Mouse (Mus musculus): Measurements from ENCODE around the gene Fam193b. TPM values are rescaled to one million over a fixed set of nuclear protein-coding genes. Genes with fewer than 3 reads are reported as not detected.
"Not testable (repeated sequence)": the region's sequence is repeated elsewhere in the genome, so short reads cannot be mapped to it uniquely, and the experiment has no call there.

Gene Fam193b
- polyA plus RNA-seq, 1 experiment from 2014 or later: 15.9 TPM

- H3K4me2 ChIP-seq: no peak overlapping the region
- H3K4me1 ChIP-seq: peaks cover 46% of the 10 kb centered on the region
- WGBS (ENCODE audit: insufficient replicate concordance): 93% methylated on average over 12 of the region's 12 CpGs
- no peak overlapping the region for H3K4me3 ChIP-seq
- no peak overlapping the region for H3K9ac ChIP-seq
- H3K27me3 ChIP-seq (replicated peaks): no peaks in the 10 kb centered on the region
- H3K9me3 ChIP-seq (replicated peaks): no peaks in the 10 kb centered on the region
- no peak overlapping the region for H3K27ac ChIP-seq
- ATAC-seq: no peak
- H3K36me3 ChIP-seq: peaks cover 47% of the 10 kb centered on the region
These were observed 25.9 kb upstream of the Fam193b start for GRCm38 (mm10) chr13:55596802-55597201.

GRCm38 (mm10) chr13:55595375-55595774 lies 24.5 kb upstream of the Fam193b start:
- Histone ChIP-seq H3K27me3 (replicated peaks) (no peaks in the 10 kb centered on the region), H3K4me1 (peaks cover 39% of the 10 kb centered on the region), H3K36me3 (peaks cover 47% of the 10 kb centered on the region), H3K9me3 (replicated peaks) (no peaks in the 10 kb centered on the region), H3K4me2 (no peak overlapping the region), H3K9ac (no peak overlapping the region), H3K27ac (no peak overlapping the region), H3K4me3 (no peak overlapping the region)
- WGBS (ENCODE audit: insufficient replicate concordance): 90% methylated on average over 12 of the region's 12 CpGs
- no peak for ATAC-seq

- Histone ChIP-seq H3K27ac (peak overlapping the region; percentile 70), H3K4me3 (peak overlapping the region; percentile 95), H3K27me3 (replicated peaks) (peaks cover 6% of the 10 kb centered on the region; the same call in 1 of the 2 replicates), H3K4me1 (peaks cover 24% of the 10 kb centered on the region), H3K4me2 (peak overlapping the region; percentile 79), H3K9me3 (replicated peaks) (no peaks in the 10 kb centered on the region), H3K9ac (peak overlapping the region; percentile 94), H3K36me3 (peaks cover 45% of the 10 kb centered on the region)
- peak; percentile 48 for ATAC-seq
- under 1% methylated on average over 31 of the region's 31 CpGs for WGBS (ENCODE audit: insufficient replicate concordance)
These were observed 22.4 kb upstream of the Fam193b start for GRCm38 (mm10) chr13:55593254-55593747.

- Histone ChIP-seq H3K4me3 (peak overlapping the region; percentile 95), H3K27me3 (replicated peaks) (peaks cover 9% of the 10 kb centered on the region; the same call in 1 of the 2 replicates), H3K9me3 (replicated peaks) (no peaks in the 10 kb centered on the region), H3K4me1 (peaks cover 24% of the 10 kb centered on the region), H3K27ac (peak overlapping the region; percentile 70), H3K36me3 (peaks cover 39% of the 10 kb centered on the region), H3K9ac (peak overlapping the region; percentile 94), H3K4me2 (peak overlapping the region; percentile 79)
- peak; percentile 96 for ATAC-seq
- 4% methylated on average over 29 of the region's 29 CpGs for WGBS (ENCODE audit: insufficient replicate concordance)
These were observed 21.8 kb upstream of the Fam193b start for GRCm38 (mm10) chr13:55592512-55593253.

- peak; percentile 23; the same call in 1 of the 2 replicates for ATAC-seq
- H3K4me2 ChIP-seq: peak overlapping the region; percentile 79
These were observed 21.1 kb upstream of the Fam193b start for GRCm38 (mm10) chr13:55591961-55592490.

GRCm38 (mm10) chr13:55578086-55578485 lies 7.2 kb upstream of the Fam193b start:
- WGBS (ENCODE audit: insufficient replicate concordance): 62% methylated on average over 4 of the region's 4 CpGs
- Histone ChIP-seq H3K27ac (no peak overlapping the region), H3K9me3 (replicated peaks) (no peaks in the 10 kb centered on the region), H3K4me1 (no peaks in the 10 kb centered on the region), H3K36me3 (no peaks in the 10 kb centered on the region), H3K4me3 (no peak overlapping the region), H3K4me2 (no peak overlapping the region), H3K9ac (no peak overlapping the region), H3K27me3 (replicated peaks) (0 out of 2 replicates have a peak, but pooled peaks cover 2% of the 10 kb centered on the region)
- no peak for ATAC-seq

More at GRCm38 (mm10) chr13:55591961-55592490, 21.1 kb upstream of the Fam193b start:
- Histone ChIP-seq H3K36me3 (peaks cover 32% of the 10 kb centered on the region), H3K9me3 (replicated peaks) (no peaks in the 10 kb centered on the region), H3K9ac (no peak overlapping the region), H3K27ac (no peak overlapping the region), H3K27me3 (replicated peaks) (peaks cover 9% of the 10 kb centered on the region; the same call in 1 of the 2 replicates), H3K4me3 (no peak overlapping the region), H3K4me1 (peaks cover 24% of the 10 kb centered on the region)
- 71% methylated on average over 4 of the region's 4 CpGs for WGBS (ENCODE audit: insufficient replicate concordance)

- H3K9me3 ChIP-seq (replicated peaks); H3K27ac ChIP-seq; H3K9ac ChIP-seq; H3K27me3 ChIP-seq (replicated peaks); H3K4me3 ChIP-seq; H3K36me3 ChIP-seq; H3K4me2 ChIP-seq; ATAC-seq; H3K4me1 ChIP-seq: not testable (repeated sequence)
- WGBS (ENCODE audit: insufficient replicate concordance): 68% methylated on average over 7 of the region's 7 CpGs
These were observed 6.0 kb upstream of the Fam193b start for GRCm38 (mm10) chr13:55576872-55577271.

- 50% methylated on average over 5 of the region's 5 CpGs for WGBS (ENCODE audit: insufficient replicate concordance)
These were observed 5.0 kb upstream of the Fam193b start for GRCm38 (mm10) chr13:55575932-55576331.

GRCm38 (mm10) chr13:55574321-55574720 lies 3.4 kb upstream of the Fam193b start:
- H3K4me1 ChIP-seq: peaks cover 24% of the 10 kb centered on the region
- no peak overlapping the region for H3K4me3 ChIP-seq
- 62% methylated on average over 5 of the region's 5 CpGs for WGBS (ENCODE audit: insufficient replicate concordance)
- H3K9ac ChIP-seq: no peak overlapping the region
- no peaks in the 10 kb centered on the region for H3K27me3 ChIP-seq (replicated peaks)
- no peak for ATAC-seq
- H3K36me3 ChIP-seq: peaks cover 2% of the 10 kb centered on the region; the same call in 1 of the 2 replicates
- no peak overlapping the region for H3K27ac ChIP-seq
- H3K9me3 ChIP-seq (replicated peaks): no peaks in the 10 kb centered on the region
- no peak overlapping the region for H3K4me2 ChIP-seq

More at GRCm38 (mm10) chr13:55575932-55576331, 5.0 kb upstream of the Fam193b start:
- Histone ChIP-seq H3K4me3 (no peak overlapping the region), H3K4me1 (peaks cover 14% of the 10 kb centered on the region), H3K36me3 (no peaks in the 10 kb centered on the region), H3K9me3 (replicated peaks) (no peaks in the 10 kb centered on the region), H3K27ac (no peak overlapping the region), H3K4me2 (no peak overlapping the region), H3K27me3 (replicated peaks) (no peaks in the 10 kb centered on the region), H3K9ac (no peak overlapping the region)
- ATAC-seq: no peak

- no peaks in the 10 kb centered on the region for H3K9me3 ChIP-seq (replicated peaks)
- no peak within 1 kb of the TSS for H3K9ac ChIP-seq
- no peak within 1 kb of the TSS for H3K27ac ChIP-seq
- 78% methylated on average over 2 of the region's 2 CpGs for WGBS (ENCODE audit: insufficient replicate concordance)
- H3K27me3 ChIP-seq (replicated peaks): no peaks in the 10 kb centered on the region
- H3K36me3 ChIP-seq: peaks cover 9% of the 10 kb centered on the region
- H3K4me3 ChIP-seq: no peak within 1 kb of the TSS
- ATAC-seq: no peak
- H3K4me1 ChIP-seq: peaks cover 30% of the 10 kb centered on the region
- no peak within 1 kb of the TSS for H3K4me2 ChIP-seq
These were observed 2.5 kb upstream of the Fam193b start, which contains the start of gene Tmed9 for GRCm38 (mm10) chr13:55573432-55573831. Tmed9 (plus strand) TSS chr13:55573732.

- Histone ChIP-seq H3K4me1 (peaks cover 30% of the 10 kb centered on the region), H3K9me3 (replicated peaks) (no peaks in the 10 kb centered on the region), H3K4me3 (peak overlapping the region; percentile 96; the same call in 1 of the 2 replicates), H3K36me3 (peaks cover 21% of the 10 kb centered on the region), H3K9ac (no peak overlapping the region), H3K4me2 (peak overlapping the region; percentile 97), H3K27me3 (replicated peaks) (no peaks in the 10 kb centered on the region), H3K27ac (no peak overlapping the region)
- no peak for ATAC-seq
- WGBS (ENCODE audit: insufficient replicate concordance): 40% methylated on average over 2 of the region's 2 CpGs
These were observed 1.1 kb upstream of the Fam193b start for GRCm38 (mm10) chr13:55571977-55572376.
